Mouse (Mus musculus) layer of hippocampus, adult 11-12 months (tissue): ENCODE measurements at regions not wholly inside any gene's neighbourhood (a gene's known extent, or its start where the extent isn't known, plus 50 kb on each side); places are given as distances from the start of the nearest gene placed in this dataset.
A peak's percentile ranks its signal among the peaks of the same experiment; 100 is the strongest.

Experiments used
- DNase-seq: peaks from one replicate; pipeline ENCODE4 v3.0.0; 2022; ENCODE audit warnings: low spot score

DNA sequence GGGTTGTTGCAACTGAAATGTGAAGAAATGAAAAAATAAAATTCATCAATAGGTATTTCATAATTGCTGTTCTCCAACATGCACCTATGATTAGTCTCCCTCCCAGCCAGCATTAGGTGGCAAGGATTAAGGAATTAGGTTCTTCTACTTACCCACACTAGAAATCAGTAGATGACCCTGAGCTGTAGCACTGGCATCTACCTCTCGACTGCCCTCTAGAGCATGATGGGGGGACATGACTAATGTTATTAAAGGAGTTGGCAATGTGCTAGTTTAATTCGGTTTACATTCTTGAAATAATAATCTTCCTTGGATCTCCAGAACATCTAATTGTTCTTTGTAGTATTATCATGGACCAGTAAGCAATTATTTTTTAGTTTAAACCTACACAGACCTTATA lies 370.9 kb downstream of the Dcdc2c start:
- DNase-seq: no peak

DNA sequence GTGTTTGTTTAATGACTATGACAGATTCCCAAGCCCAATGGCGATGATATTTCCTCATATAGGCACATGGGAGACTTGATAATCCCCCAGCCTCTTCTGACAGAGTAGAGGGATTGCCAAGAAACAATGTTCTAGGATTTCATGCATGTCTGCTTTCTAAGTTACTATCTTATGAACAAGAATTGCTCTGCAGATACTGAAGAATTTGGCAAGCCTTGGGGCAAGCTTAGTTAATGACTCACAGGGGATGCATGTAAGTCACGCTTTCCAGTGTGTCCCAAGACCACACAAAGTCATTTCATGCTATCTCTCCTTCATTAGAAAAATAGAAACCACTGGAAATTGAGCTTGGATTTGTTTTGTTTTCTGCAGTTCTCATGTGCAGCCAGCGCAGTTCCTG lies 376.2 kb downstream of the Dcdc2c start:
- DNase-seq: no peak

DNA sequence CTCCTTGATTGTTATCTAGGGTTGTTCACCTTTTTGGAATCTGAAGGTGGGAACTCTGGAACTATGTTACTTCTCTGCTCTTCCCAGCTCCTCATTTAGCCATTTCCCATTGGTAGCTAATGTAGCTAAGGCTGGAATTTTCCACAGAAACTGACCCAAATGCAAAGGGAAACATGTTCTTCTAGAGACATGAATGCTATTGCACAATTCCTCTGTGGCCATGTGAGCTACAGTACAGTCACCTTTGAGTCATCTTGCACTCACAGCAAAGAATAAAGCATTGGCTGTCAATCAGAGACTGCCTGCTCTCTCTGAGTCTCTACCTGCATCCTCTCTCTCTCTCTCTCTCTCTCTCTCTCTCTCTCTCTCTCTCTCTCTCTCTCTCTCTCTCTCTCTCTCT lies 378.1 kb downstream of the Dcdc2c start:
- DNase-seq: no peak

DNA sequence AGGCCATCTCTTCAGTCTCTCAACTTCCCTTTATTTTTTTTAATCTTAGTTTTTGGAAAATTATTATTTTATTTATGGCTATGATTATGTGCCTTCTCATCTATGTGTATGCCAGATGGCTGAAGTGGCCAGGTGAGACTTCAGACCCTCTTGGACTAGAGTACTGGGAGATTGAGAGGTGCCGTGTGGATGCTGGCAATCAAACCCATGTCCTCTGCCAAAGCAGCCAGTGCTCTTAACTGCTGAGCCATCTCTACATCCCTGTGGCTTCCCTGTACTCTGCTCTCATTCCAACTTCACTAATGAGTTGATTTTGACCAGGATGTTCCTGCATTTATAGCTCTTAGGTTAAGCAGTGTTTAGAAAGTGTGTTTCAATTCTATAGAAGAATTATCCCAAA lies 393.4 kb downstream of the Dcdc2c start:
- DNase-seq: no peak

DNA sequence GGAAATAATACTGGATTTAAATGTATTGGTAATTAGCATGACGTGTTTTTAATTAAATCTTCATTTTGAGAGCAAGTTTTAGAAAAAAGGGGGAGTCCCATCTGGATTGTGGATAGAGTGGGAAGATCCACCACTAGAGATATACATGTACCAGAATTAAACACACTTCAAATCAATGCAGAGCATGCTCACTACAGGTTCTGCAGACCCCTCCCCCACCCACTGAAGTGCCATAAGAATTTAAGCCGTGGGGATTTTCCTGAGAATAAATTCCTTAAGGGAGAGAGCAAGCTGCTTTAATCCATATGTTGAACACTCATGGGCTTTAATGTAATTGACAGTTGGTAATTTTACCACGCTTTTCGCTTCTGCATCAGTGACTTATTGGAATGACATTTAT lies 401.4 kb downstream of the Dcdc2c start:
- peak; percentile 5 for DNase-seq

DNA sequence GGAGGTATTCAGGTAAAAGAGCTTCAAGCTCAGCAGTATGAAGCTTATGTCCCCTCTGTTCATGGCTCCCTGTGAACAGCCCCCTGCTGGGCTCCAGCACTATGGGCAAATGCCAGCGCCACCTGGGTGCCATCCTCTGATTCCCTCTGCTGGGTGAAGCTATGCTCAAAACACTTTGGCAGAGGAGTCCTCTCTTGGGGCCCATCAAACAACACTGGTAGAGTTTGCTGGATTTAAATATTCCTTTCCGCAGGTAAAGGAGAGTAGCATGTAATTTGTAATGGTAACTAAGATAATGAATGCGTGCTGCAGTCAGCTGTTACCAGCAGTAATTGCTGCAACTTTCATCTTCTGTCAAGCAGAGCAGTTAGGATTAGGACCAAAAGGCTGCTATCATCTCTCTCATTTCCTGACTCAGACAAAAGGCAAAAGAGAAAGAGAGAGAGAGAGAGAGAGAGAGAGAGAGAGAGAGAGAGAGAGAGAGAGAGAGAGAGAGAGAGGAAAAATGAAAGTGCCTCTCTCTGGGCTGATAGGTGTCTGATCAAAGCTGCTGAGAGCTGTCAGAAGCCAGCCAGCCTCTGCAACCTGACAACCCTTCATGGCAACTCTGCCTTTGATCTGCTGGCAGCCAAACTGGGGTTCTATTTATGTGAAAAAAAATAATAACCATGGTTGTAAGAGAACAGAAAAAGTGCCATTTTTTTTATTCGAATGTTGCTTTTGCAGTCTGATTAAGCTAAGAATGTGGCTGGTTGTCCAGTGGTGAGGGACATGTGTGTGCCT lies 416.2 kb downstream of the Dcdc2c start:
- no peak for DNase-seq

DNA sequence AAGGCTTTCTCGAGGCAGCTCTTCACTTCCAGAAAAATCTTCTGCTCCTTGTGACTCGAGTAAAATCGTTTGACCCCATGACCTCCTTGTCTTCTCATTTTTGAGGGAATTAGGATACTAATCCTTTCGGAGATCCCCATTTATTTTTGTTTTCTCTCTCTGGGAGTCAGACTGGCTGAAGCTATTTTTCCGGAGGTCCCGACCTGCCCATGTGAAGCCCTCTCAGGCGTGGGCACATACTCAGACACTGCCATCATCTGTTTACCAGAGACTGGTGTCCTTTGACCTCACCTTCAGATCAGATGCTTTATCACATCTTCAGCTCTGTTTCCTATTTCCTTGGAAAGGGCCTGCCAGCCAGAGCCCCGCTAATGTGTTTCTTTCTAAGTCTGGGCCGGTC lies 429.4 kb downstream of the Dcdc2c start:
- DNase-seq: no peak

DNA sequence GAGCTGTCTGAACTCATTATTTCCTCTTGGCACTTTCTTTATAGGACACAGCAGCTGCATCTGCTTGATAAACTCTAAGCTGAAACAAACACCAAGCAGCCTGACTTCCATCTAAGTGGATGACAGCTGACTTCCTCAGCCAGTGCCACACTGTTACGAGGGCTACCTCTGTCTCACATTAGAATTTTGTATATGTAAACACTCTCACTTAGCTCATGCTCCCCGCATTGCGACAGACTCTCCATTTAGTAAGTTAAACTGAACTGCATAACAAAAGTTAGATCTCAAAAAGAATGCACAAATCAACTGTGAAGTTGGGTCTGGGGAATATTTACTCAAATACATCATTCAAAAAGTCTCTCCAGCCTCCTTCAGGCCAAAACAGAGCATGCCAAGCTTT lies 432.1 kb downstream of the Dcdc2c start:
- no peak for DNase-seq

DNA sequence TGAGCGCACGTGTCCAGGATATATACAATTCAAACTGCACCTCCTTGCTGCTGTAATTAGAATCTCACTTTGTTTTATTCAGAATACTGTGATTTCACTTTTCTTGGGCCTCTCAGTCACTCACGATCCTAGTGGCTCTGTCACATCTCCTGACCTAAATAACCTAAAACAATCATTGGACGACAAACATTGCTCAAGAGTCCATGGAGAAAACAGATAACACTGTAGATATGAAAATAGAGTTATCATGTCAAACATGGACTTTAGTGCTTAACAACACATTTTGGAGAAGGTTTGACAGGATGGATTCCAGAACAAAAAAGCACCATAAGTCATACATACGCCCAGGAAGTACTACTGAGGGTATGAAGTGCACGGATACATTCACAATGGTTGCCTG lies 461.5 kb downstream of the Dcdc2c start:
- DNase-seq: no peak

DNA sequence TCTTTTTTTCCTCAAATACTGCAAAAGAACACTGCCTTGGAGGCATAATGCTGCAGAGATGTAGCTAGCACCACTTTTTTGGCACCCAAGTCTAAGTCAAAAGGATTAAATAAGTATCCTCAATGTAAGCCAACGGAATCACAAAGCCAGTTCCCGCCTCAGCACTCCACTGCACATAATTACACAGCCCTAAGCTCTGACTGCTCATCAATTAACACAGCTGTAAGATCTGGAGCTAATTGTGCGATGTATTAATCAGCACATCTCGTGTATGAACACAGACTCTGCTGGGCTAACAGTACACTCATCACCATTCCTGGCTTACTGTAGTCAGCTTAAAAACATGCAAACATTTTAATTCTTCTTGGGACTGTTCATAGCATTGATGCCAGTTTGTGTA lies 466.7 kb downstream of the Dcdc2c start:
- no peak for DNase-seq

DNA sequence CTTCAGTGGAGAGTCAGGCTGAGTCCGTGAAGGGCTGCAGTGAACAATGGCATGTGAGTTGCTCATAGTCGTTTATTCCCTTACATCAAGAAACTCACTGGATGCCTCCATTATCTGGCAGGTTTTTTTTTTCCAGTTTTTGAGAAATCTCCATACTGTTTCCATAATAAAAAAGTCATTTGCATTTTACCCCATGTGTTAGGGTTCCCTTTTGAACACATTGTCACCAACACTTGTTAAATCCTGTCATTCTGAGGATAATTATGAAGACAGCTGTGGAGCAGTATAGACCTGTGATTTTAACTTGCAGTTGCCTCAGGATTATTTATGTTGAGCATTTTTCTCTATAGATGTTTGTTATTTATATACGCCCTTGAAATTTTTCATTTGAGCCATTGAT lies 475.6 kb downstream of the Dcdc2c start:
- DNase-seq: no peak

DNA sequence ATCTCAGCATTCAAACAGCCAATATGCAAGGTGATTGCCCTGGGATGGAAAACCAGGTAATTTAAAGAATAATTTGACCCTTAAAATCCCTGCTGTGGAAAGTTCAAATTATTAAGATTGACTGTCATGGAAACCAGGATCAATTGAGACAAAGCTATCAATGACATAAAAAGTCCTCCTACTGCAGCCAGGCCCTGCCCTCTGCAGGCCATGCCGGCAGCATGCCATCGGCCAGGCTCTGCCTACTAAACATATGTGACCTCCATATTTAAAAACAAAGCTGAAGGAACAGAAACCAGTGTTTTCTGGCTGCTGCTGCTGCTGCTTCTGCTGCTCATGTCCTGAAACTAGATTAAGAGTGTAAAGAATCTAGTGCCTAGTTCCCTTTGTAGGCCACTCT lies 483.6 kb downstream of the Dcdc2c start:
- DNase-seq: no peak

DNA sequence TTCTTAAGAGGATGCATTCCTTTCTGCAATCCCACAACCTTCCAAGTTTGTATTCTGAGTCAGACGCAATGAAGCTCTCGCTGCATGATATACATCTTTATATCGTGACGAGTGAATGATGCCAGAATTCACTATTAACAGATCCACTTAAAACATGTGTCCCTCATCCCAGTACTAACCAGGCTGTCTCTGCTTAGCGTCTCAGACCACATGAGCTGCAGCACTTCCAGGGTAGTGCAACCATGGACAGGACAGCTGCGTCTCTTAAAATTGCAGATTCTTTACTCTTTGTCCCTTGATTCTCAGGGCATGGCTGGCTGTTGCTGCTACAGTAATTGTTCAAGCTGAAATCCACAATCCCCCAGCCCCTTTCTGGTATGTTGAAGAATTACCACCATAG lies 491.9 kb downstream of the Dcdc2c start:
- no peak for DNase-seq

DNA sequence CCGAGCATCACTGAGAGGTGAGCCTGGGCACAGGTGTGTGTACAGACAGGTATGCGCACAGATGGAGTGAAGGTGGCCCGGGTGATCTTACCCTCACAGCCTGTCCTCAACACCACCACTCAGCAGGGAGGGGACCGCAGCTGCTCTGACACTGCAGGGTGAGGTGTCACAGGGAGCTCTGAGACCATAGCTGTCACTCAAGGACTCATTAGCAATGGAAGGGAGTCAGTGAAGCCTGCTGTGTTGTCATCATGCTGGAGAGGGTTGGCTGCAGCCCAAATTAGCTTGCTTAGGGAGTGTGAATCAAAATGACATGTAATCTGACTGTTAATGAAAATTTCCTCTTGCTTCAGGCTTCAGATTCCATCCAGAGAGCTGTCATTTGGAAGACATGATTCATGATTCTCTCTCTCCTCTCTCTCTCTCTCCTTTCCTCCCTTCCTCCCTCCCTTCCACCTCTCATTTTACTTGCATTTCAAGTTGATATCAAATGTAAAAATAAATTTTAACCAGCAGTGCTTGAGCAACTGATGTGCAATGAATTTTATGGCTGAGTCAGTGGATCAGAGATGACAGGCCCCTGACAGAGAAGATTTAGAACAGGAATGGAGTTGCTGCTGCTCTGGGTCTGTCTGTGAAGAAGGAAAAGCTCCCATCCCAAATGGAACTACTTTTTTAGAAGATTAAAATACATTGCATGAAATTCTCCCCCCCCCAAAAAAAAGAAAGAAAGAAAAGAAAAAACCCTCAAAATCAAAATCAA lies 496.5 kb downstream of the Dcdc2c start:
- peak; percentile 65 for DNase-seq

DNA sequence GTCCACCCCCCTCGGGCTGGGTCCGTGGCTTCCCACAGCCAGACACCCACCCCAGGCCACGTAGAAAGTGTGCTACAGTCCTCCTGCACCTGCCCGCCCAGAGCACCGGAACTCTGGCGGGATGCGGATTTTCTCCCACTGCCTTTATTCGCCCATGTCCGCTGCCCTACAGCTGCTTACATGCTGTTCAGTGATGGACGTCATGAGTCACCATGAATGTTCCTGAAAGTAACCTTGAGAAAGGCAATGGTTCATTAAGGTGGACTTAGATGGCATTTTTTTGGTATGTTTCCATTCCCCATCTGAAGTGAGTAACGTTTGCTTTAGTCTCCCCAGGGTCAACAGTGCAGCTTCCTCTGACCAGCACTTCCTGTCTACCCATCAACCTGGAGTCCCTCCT lies 497.8 kb downstream of the Dcdc2c start:
- DNase-seq: no peak

DNA sequence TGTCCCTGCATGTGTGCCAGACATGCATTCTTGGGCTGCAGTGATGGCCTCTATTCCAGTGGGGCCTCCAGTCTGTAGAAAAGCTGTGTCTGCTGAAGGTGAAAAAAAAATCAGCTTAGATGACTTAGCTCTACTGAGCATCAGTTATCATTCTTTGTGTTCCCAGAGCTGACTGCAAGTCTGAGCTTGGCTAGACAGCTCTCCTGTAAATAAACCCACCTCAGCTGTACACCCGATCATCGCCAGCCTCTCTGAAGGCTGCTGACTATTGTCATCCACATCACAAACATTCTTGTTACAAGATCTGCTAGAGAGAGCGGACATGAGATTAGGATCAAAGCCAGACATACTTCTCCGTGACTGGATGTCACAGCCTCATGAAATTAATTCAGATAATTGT lies 504.2 kb downstream of the Dcdc2c start:
- DNase-seq: no peak

DNA sequence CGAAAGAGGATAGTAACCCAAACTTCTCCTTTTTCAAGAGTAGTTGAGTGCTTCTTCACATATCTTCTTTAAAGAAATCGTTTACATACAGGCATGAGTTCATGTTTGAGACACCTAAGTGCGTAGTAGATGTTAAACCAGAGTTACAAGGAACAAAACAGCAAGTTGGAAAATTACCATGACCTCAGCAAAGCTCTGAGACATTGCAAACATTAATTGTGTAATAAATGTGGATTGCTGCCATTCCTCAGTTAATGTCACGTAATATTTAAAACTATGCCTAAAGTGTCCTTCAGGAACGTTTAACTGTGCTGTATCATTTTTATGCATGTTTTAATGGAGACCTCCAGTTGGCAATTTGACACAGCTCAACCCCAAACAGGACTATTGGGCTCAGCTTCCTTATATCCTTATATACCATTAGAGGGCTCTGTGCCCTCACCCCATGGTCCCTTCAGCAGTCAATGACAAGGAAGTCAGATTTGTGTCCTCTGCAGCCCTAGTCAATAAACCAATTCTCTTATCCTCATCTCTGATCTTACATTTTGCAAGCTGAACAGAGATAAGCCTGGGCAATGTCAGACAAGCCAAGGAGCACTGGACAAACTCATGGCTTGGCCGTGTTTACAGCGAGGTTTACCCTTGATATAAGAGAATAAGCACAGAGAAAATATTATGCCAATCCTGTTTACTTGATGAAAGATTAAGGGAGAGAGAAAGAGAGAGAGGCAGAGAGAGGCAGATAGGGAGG lies 513.9 kb downstream of the Dcdc2c start:
- no peak for DNase-seq

DNA sequence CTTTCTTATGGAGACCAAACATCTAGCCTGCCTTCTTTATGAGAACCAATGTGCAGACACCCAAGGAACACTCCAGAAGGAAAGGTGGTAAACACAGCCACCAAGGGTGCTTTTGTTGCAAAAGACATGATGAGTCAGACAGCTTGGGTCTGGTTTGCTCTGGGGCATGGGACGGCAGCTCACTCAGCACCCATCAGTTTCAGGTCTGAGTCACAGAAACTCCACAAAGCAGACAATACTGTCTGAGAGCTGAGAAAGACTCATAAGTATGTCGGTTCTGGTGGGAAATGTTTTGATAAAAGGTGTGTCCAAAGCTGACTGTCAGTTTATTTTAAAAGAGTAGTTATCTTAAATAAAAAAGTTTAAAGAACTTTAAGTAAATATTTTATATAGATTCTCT lies 553.0 kb downstream of the Dcdc2c start:
- DNase-seq: no peak

DNA sequence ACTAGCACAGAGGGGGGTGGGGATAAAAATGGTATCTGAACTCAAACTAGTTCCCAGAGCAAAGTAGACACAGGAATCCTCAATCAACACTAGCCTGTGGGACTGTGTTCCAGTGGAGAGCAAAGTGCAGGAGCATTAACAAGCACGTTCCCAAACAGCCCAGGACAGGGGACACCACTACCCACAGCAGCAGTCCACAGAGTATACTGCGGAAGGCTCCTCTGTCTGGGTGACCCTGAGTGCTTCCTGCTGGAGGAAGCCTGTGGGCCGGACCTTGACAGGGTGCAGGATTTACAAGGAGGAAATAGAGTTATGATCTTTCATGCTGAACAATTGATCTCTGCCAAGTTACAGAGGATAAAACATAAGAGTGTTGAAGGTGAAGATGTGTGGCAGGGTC lies 560.0 kb downstream of the Dcdc2c start:
- DNase-seq: no peak

DNA sequence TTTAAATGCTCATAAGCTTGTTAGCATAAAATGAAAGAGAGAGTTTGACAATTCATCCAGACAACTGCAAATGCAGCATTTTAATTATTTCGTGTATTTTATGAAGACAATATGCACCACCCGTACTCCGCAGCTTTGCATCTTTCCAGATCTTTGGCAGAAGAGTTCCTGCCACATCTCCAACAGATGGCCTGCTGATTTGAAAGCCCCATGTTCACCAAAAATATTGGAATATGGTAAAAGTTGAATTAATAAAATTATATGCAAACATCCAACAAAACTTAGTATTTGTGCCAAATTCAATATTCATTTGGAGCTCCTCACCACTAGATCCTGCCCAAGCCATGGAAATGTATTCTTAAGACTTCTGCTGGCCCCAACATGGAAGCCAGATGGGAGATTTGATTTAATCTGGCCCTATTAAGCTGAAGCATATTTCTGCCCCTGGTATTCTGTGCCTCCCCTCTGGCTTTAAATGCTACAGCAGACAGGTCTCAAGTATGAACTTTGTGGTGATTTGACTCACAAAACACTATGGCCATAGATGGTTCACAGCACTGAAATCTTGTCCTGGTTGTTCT lies 567.8 kb downstream of the Dcdc2c start:
- DNase-seq: peak; percentile 47

DNA sequence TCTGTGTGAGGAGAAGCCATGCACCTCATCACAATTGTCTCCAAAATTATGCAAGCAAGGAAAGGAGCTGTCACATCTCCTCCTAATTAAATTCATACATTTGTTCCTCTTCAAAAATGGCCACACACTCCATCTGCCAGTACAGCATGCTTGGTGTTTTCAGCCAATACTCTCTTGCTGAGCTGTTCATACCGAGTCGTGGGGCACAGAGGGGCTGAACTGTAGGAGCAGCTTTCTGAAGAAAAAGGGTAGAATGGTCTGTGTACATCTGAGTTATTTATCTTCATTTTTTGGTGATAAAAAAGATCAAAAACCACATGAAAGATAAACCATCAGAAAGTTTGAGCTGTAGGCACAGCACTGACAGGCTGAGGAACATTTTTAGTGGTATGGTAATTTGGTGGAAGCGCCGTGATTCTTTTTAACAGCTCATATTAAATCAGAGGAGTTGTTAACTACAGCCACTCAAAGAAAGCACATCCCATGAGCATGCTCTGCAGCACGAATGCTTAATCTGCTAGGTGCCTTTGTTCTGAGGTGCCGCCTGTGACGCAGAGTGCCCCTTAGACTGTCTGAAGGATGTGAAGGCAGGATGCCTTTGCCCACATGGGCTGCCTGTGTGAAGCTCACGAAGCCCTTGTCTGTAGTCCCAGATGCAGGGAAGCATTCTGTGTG lies 573.8 kb downstream of the Dcdc2c start:
- peak; percentile 46 for DNase-seq
